Mouse (Mus musculus): Measurements from ENCODE around the gene Qrich1.

The Qrich1 gene

GRCm38 (mm10) chr9:108516380-108517251 lies at the start of gene Qrich1:
Gene Qrich1 (plus strand): TSS chr9:108516806.
- DNase-seq = peak; percentile 95

- DNase-seq = no peak
Measured at GRCm38 (mm10) chr9:108469430-108469829, 47.2 kb upstream of the Qrich1 start.

GRCm38 (mm10) chr9:108469845-108470244 lies 46.8 kb upstream of the Qrich1 start:
- no peak for DNase-seq

- no peak for DNase-seq
Measured at GRCm38 (mm10) chr9:108474528-108474927, 42.1 kb upstream of the Qrich1 start.

GRCm38 (mm10) chr9:108478638-108479156 lies 37.9 kb upstream of the Qrich1 start:
- no peak for DNase-seq

GRCm38 (mm10) chr9:108479241-108479640 lies 37.4 kb upstream of the Qrich1 start:
- no peak for DNase-seq

GRCm38 (mm10) chr9:108479721-108480351 lies 36.8 kb upstream of the Qrich1 start, which contains the start of gene Lamb2:
Gene Lamb2 (plus strand): TSS chr9:108479736.
- no peak for DNase-seq

- DNase-seq = no peak
Measured at GRCm38 (mm10) chr9:108480813-108481519, 35.6 kb upstream of the Qrich1 start.

GRCm38 (mm10) chr9:108481520-108482210 lies 34.9 kb upstream of the Qrich1 start:
- no peak for DNase-seq

- no peak for DNase-seq
Measured at GRCm38 (mm10) chr9:108483051-108483790, 33.4 kb upstream of the Qrich1 start.

- no peak for DNase-seq
Measured at GRCm38 (mm10) chr9:108484021-108484420, 32.6 kb upstream of the Qrich1 start.

GRCm38 (mm10) chr9:108485301-108485875 lies 31.2 kb upstream of the Qrich1 start:
- no peak for DNase-seq

GRCm38 (mm10) chr9:108486973-108487530 lies 29.6 kb upstream of the Qrich1 start:
- DNase-seq = no peak

GRCm38 (mm10) chr9:108488403-108488802 lies 28.2 kb upstream of the Qrich1 start:
- no peak for DNase-seq

- no peak for DNase-seq
Measured at GRCm38 (mm10) chr9:108489215-108489614, 27.4 kb upstream of the Qrich1 start.

GRCm38 (mm10) chr9:108489702-108490558 lies 26.7 kb upstream of the Qrich1 start:
- no peak for DNase-seq

- peak; percentile 97 for DNase-seq
Measured at GRCm38 (mm10) chr9:108490559-108491285, 25.9 kb upstream of the Qrich1 start, which contains the start of gene Usp19. Gene Usp19 (plus strand): TSS chr9:108490602.

GRCm38 (mm10) chr9:108491286-108491580 lies 25.4 kb upstream of the Qrich1 start:
- no peak for DNase-seq

GRCm38 (mm10) chr9:108492043-108492750 lies 24.4 kb upstream of the Qrich1 start:
- DNase-seq = no peak

Measured in right cerebral cortex, adult 18-20 months (tissue).